Mouse (Mus musculus): ENCODE results near the gene Secisbp2l. TPM values are rescaled to one million over a fixed set of nuclear protein-coding genes. Genes with fewer than 3 reads are reported as not detected.

Secisbp2l gene
- polyA plus RNA-seq, 1 experiment: 1.9 TPM

GRCm38 (mm10) chr2:125788785-125789184, 6.1 kb upstream of the Secisbp2l start:
- H3K9me3 ChIP-seq: no peaks in the 10 kb centered on the region
- H3K4me3 ChIP-seq (replicated peaks): no peak overlapping the region
- no peaks in the 10 kb centered on the region for H3K36me3 ChIP-seq (replicated peaks; ENCODE audit: low read length)
- no peaks in the 10 kb centered on the region for H3K27me3 ChIP-seq (replicated peaks)
- peaks cover 74% of the 10 kb centered on the region for H3K4me1 ChIP-seq
- TF ChIP-seq FLI1 (IDR thresholded peaks at IDR 0.05; ENCODE audit: low read length) (no peak), GATA1 (IDR thresholded peaks at IDR 0.05; ENCODE audit: borderline replicate concordance, low read length) (no peak)

- TF ChIP-seq GATA1 (IDR thresholded peaks at IDR 0.05; ENCODE audit: borderline replicate concordance, low read length) (no peak), FLI1 (IDR thresholded peaks at IDR 0.05; ENCODE audit: low read length) (no peak)
- Histone ChIP-seq H3K9me3 (no peaks in the 10 kb centered on the region), H3K36me3 (replicated peaks; ENCODE audit: low read length) (no peaks in the 10 kb centered on the region), H3K4me3 (replicated peaks) (no peak overlapping the region), H3K4me1 (peaks cover 78% of the 10 kb centered on the region), H3K27me3 (replicated peaks) (no peaks in the 10 kb centered on the region)
These were observed 5.7 kb upstream of the Secisbp2l start for GRCm38 (mm10) chr2:125788351-125788750.

GRCm38 (mm10) chr2:125785021-125785420, 2.4 kb upstream of the Secisbp2l start:
- no peak for TF ChIP-seq FLI1 (IDR thresholded peaks at IDR 0.05; ENCODE audit: low read length)
- no peak for TF ChIP-seq GATA1 (IDR thresholded peaks at IDR 0.05; ENCODE audit: borderline replicate concordance, low read length)
- peaks cover 68% of the 10 kb centered on the region for H3K4me1 ChIP-seq
- H3K27me3 ChIP-seq (replicated peaks): no peaks in the 10 kb centered on the region

GRCm38 (mm10) chr2:125784392-125784791, 1.7 kb upstream of the Secisbp2l start:
- Histone ChIP-seq H3K36me3 (replicated peaks; ENCODE audit: low read length) (peaks cover 5% of the 10 kb centered on the region), H3K27me3 (replicated peaks) (no peaks in the 10 kb centered on the region), H3K9me3 (no peaks in the 10 kb centered on the region), H3K4me3 (replicated peaks) (peak overlapping the region; percentile 15), H3K4me1 (peaks cover 62% of the 10 kb centered on the region)
- TF ChIP-seq FLI1 (IDR thresholded peaks at IDR 0.05; ENCODE audit: low read length): no peak
- TF ChIP-seq GATA1 (IDR thresholded peaks at IDR 0.05; ENCODE audit: borderline replicate concordance, low read length): no peak

More at GRCm38 (mm10) chr2:125785021-125785420, 2.4 kb upstream of the Secisbp2l start:
- H3K36me3 ChIP-seq (replicated peaks; ENCODE audit: low read length): no peaks in the 10 kb centered on the region
- H3K4me3 ChIP-seq (replicated peaks): no peak overlapping the region
- no peaks in the 10 kb centered on the region for H3K9me3 ChIP-seq

GRCm38 (mm10) chr2:125783868-125784267, 1.2 kb upstream of the Secisbp2l start:
- TF ChIP-seq GATA1 (IDR thresholded peaks at IDR 0.05; ENCODE audit: borderline replicate concordance, low read length) (no peak), FLI1 (IDR thresholded peaks at IDR 0.05; ENCODE audit: low read length) (no peak)
- H3K4me1 ChIP-seq: peaks cover 56% of the 10 kb centered on the region
- no peak overlapping the region for H3K4me3 ChIP-seq (replicated peaks)
- peaks cover 9% of the 10 kb centered on the region for H3K36me3 ChIP-seq (replicated peaks; ENCODE audit: low read length)
- no peaks in the 10 kb centered on the region for H3K27me3 ChIP-seq (replicated peaks)
- H3K9me3 ChIP-seq: no peaks in the 10 kb centered on the region

GRCm38 (mm10) chr2:125781978-125782718, 522 bp downstream of the Secisbp2l start:
- Histone ChIP-seq H3K27me3 (replicated peaks) (no peaks in the 10 kb centered on the region), H3K4me1 (peaks cover 53% of the 10 kb centered on the region), H3K9me3 (no peaks in the 10 kb centered on the region), H3K4me3 (replicated peaks) (peak overlapping the region; percentile 94), H3K36me3 (replicated peaks; ENCODE audit: low read length) (peaks cover 15% of the 10 kb centered on the region)
- TF ChIP-seq GATA1 (IDR thresholded peaks at IDR 0.05; ENCODE audit: borderline replicate concordance, low read length): no peak
- no peak for TF ChIP-seq FLI1 (IDR thresholded peaks at IDR 0.05; ENCODE audit: low read length)

- no peak overlapping the region for H3K4me3 ChIP-seq (replicated peaks)
- no peaks in the 10 kb centered on the region for H3K27me3 ChIP-seq (replicated peaks)
- TF ChIP-seq FLI1 (IDR thresholded peaks at IDR 0.05; ENCODE audit: low read length) (no peak), GATA1 (IDR thresholded peaks at IDR 0.05; ENCODE audit: borderline replicate concordance, low read length) (no peak)
- peaks cover 55% of the 10 kb centered on the region for H3K4me1 ChIP-seq
- no peaks in the 10 kb centered on the region for H3K9me3 ChIP-seq
- peaks cover 15% of the 10 kb centered on the region for H3K36me3 ChIP-seq (replicated peaks; ENCODE audit: low read length)
These were observed 1.7 kb downstream of the Secisbp2l start for GRCm38 (mm10) chr2:125781006-125781405.

GRCm38 (mm10) chr2:125778380-125778779, 4.3 kb downstream of the Secisbp2l start:
- Histone ChIP-seq H3K27me3 (replicated peaks) (no peaks in the 10 kb centered on the region), H3K4me3 (replicated peaks) (no peak overlapping the region), H3K36me3 (replicated peaks; ENCODE audit: low read length) (peaks cover 38% of the 10 kb centered on the region), H3K9me3 (no peaks in the 10 kb centered on the region), H3K4me1 (peaks cover 56% of the 10 kb centered on the region)
- TF ChIP-seq FLI1 (IDR thresholded peaks at IDR 0.05; ENCODE audit: low read length) (no peak), GATA1 (IDR thresholded peaks at IDR 0.05; ENCODE audit: borderline replicate concordance, low read length) (no peak)

GRCm38 (mm10) chr2:125777018-125777417, 5.7 kb downstream of the Secisbp2l start:
- no peak for TF ChIP-seq GATA1 (IDR thresholded peaks at IDR 0.05; ENCODE audit: borderline replicate concordance, low read length)
- no peak for TF ChIP-seq FLI1 (IDR thresholded peaks at IDR 0.05; ENCODE audit: low read length)
- H3K36me3 ChIP-seq (replicated peaks; ENCODE audit: low read length): peaks cover 50% of the 10 kb centered on the region
- no peaks in the 10 kb centered on the region for H3K27me3 ChIP-seq (replicated peaks)
- H3K4me3 ChIP-seq (replicated peaks): no peak overlapping the region
- peaks cover 50% of the 10 kb centered on the region for H3K4me1 ChIP-seq
- no peaks in the 10 kb centered on the region for H3K9me3 ChIP-seq

GRCm38 (mm10) chr2:125775661-125776060, 7.0 kb downstream of the Secisbp2l start:
- H3K27me3 ChIP-seq (replicated peaks): no peaks in the 10 kb centered on the region
- peaks cover 41% of the 10 kb centered on the region for H3K4me1 ChIP-seq
- H3K9me3 ChIP-seq: no peaks in the 10 kb centered on the region
- H3K4me3 ChIP-seq (replicated peaks): no peak overlapping the region
- no peak for TF ChIP-seq FLI1 (IDR thresholded peaks at IDR 0.05; ENCODE audit: low read length)
- no peak for TF ChIP-seq GATA1 (IDR thresholded peaks at IDR 0.05; ENCODE audit: borderline replicate concordance, low read length)
- peaks cover 63% of the 10 kb centered on the region for H3K36me3 ChIP-seq (replicated peaks; ENCODE audit: low read length)
